Mouse (Mus musculus): Measurements from ENCODE around the gene Bcl6.

Gene Bcl6

GRCm38 (mm10) chr16:23988466-23989208 lies at the start of gene Bcl6, which contains the start of gene Gm37419:
Bcl6 (minus strand) TSS chr16:23988852.
Gm37419 (plus strand) TSS chr16:23988482.
- DNase-seq: peak; percentile 93

GRCm38 (mm10) chr16:24036398-24036797 lies 47.7 kb upstream of the Bcl6 start:
- no peak for DNase-seq

- DNase-seq: no peak
These were observed 47.1 kb upstream of the Bcl6 start for GRCm38 (mm10) chr16:24035767-24036166.

- DNase-seq: no peak
These were observed 45.8 kb upstream of the Bcl6 start for GRCm38 (mm10) chr16:24034450-24034849.

GRCm38 (mm10) chr16:24033259-24033658 lies 44.6 kb upstream of the Bcl6 start:
- DNase-seq: no peak

GRCm38 (mm10) chr16:24029965-24030672 lies 41.5 kb upstream of the Bcl6 start:
- no peak for DNase-seq

- no peak for DNase-seq
These were observed 36.8 kb upstream of the Bcl6 start for GRCm38 (mm10) chr16:24025442-24025841.

GRCm38 (mm10) chr16:24022605-24023004 lies 34.0 kb upstream of the Bcl6 start:
- DNase-seq: no peak

GRCm38 (mm10) chr16:24021722-24022121 lies 33.1 kb upstream of the Bcl6 start:
- DNase-seq: no peak

- no peak for DNase-seq
These were observed 28.1 kb upstream of the Bcl6 start for GRCm38 (mm10) chr16:24016742-24017141.

- no peak for DNase-seq
These were observed 27.6 kb upstream of the Bcl6 start for GRCm38 (mm10) chr16:24016273-24016672.

GRCm38 (mm10) chr16:24014378-24014777 lies 25.7 kb upstream of the Bcl6 start:
- no peak for DNase-seq

GRCm38 (mm10) chr16:24012066-24012465 lies 23.4 kb upstream of the Bcl6 start:
- DNase-seq: no peak

- peak; percentile 41 for DNase-seq
These were observed 22.7 kb upstream of the Bcl6 start for GRCm38 (mm10) chr16:24011306-24011705.

GRCm38 (mm10) chr16:24009891-24010290 lies 21.2 kb upstream of the Bcl6 start:
- DNase-seq: no peak

- DNase-seq: no peak
These were observed 17.3 kb upstream of the Bcl6 start for GRCm38 (mm10) chr16:24005928-24006327.

GRCm38 (mm10) chr16:23997912-23998311 lies 9.3 kb upstream of the Bcl6 start:
- no peak for DNase-seq

- no peak for DNase-seq
These were observed 8.6 kb upstream of the Bcl6 start for GRCm38 (mm10) chr16:23997228-23997627.

GRCm38 (mm10) chr16:23996342-23996741 lies 7.7 kb upstream of the Bcl6 start:
- DNase-seq: no peak

- peak; percentile 81 for DNase-seq
These were observed 5.0 kb upstream of the Bcl6 start for GRCm38 (mm10) chr16:23993351-23994321.

GRCm38 (mm10) chr16:23991846-23992580 lies 3.4 kb upstream of the Bcl6 start:
- peak; percentile 54 for DNase-seq

GRCm38 (mm10) chr16:23991170-23991569 lies 2.5 kb upstream of the Bcl6 start:
- peak; percentile 91 for DNase-seq

Data from kidney, postnatal 14 days (tissue).